ENCODE assay signal across 23 mouse cellular contexts in the genomic region with DNA sequence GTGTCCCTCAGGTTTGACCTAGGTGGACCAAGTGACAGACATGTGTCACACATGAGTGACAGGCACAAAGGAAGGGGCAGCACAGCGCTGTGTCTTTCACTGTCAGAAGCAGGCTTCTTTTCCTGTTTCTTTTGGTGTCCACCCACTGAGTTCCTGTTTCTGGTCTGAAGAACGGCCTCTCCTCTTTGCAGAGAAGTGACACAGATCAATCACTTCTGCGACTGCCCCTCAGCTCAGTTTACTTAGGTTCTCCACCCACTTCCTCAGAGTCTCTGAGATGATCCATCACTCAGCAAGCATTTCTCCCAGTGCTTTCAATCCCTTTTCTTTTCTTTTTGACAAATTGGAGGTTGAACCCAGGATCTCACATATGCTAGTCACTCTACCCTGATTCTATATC. TPM values are rescaled to one million over a fixed set of nuclear protein-coding genes. Genes with fewer than 3 reads are reported as not detected.
DNase-seq lines count a peak whose midpoint lies in the region; ATAC-seq and TF ChIP-seq lines count a peak whose summit lies in the region.
"Had no signal": no experiment of that assay in that cellular context is flagged by ENCODE, and none has a peak within 500 bp of the region (broad histone marks: within the 10 kb centered on the region; RNA-seq: fewer than 3 reads in every experiment).

No protein-coding gene starts in this region.

- H3K27me3 ChIP-seq in small intestine, adult 2 months (ENCODE audit: control insufficient read depth, insufficient read depth, low read length) = no peaks in the 10 kb centered on the region
- no peaks in the 10 kb centered on the region for H3K27me3 ChIP-seq in embryonic facial prominence, embryonic 10.5 days (replicated peaks; ENCODE audit: low read depth, poor library complexity, severe bottlenecking)
- H3K27me3 ChIP-seq: CH12.LX; limb, embryonic 15.5 days; midbrain, embryonic 15.5 days; neural tube, embryonic 12.5 days; Patski had no signal

- peak overlapping the region; percentile 59 for H3K27ac ChIP-seq in small intestine, adult 2 months (ENCODE audit: insufficient read depth, low read depth, low read length)
- H3K27ac ChIP-seq in embryonic facial prominence, embryonic 10.5 days (replicated peaks) = no peak overlapping the region
- H3K27ac ChIP-seq: hindbrain, embryonic 12.5 days; left cerebral cortex, adult 2 months; limb, embryonic 15.5 days; midbrain, embryonic 15.5 days; neural tube, embryonic 12.5 days had no signal

- ATAC-seq in megakaryocyte-erythroid progenitor cell, adult 5-6 weeks (replicated peaks; ENCODE audit: low FRiP score, low TSS enrichment, poor library complexity, severe bottlenecking) = no peak
- ATAC-seq: forebrain, postnatal 0 days; intestine, postnatal 0 days; midbrain, embryonic 15.5 days; Patski had no signal

- H3K36me3 ChIP-seq in small intestine, adult 2 months (ENCODE audit: control insufficient read depth, insufficient read depth, low read length) = no peaks in the 10 kb centered on the region
- no peaks in the 10 kb centered on the region for H3K36me3 ChIP-seq in embryonic facial prominence, embryonic 10.5 days (replicated peaks)
- H3K36me3 ChIP-seq: hindbrain, embryonic 12.5 days; limb, embryonic 15.5 days; midbrain, embryonic 15.5 days; neural tube, embryonic 12.5 days had no signal

- intact Hi-C loops in gastrocnemius, postnatal 36 days (cut with DNase I) = no loop called here

- no peak for TF ChIP-seq CTCF in lung, adult 2 months (IDR thresholded peaks at IDR 0.05; ENCODE audit: insufficient read depth, low read length)
- no peak for TF ChIP-seq CTCF in small intestine, adult 2 months (IDR thresholded peaks at IDR 0.05; ENCODE audit: extremely low read depth, insufficient read length, insufficient replicate concordance, low read depth, low read length)

- TF ChIP-seq POLR2A in lung, adult 2 months (IDR thresholded peaks at IDR 0.05; ENCODE audit: borderline replicate concordance, extremely low read depth, low read depth, low read length) = no peak
- TF ChIP-seq POLR2A in small intestine, adult 2 months (IDR thresholded peaks at IDR 0.05; ENCODE audit: low read depth, low read length) = no peak

- DNase-seq in lung, adult 18-20 months = peak; percentile 39 to 58
- DNase-seq in lung, adult 2 months = no peak
- DNase-seq in induced T-regulatory cell, adult 2 months (ENCODE audit: low read depth) = peak; percentile 49
- peak; percentile 73 for DNase-seq in lung, postnatal 25 days (ENCODE audit: low spot score)
- no peak for DNase-seq in embryonic facial prominence, embryonic 10.5 days (ENCODE audit: low spot score)
- no peak for DNase-seq in gastrocnemius, postnatal 36 days
- DNase-seq: cerebellum, adult 9-10 months; embryo, embryonic 11 days; forebrain, postnatal 0 days; gastrocnemius, postnatal 14 days; kidney, postnatal 4 days; thymus, adult 2 months had no signal

- H3K4me1 ChIP-seq in lung, adult 2 months (ENCODE audit: control insufficient read depth, insufficient read depth, low read length) = peaks cover 17% of the 10 kb centered on the region
- no peaks in the 10 kb centered on the region for H3K4me1 ChIP-seq in small intestine, adult 2 months (ENCODE audit: control insufficient read depth, insufficient read depth, insufficient read length, low read length)
- peaks cover 29% of the 10 kb centered on the region for H3K4me1 ChIP-seq in embryonic facial prominence, embryonic 10.5 days
- H3K4me1 ChIP-seq: midbrain, embryonic 15.5 days; neural tube, embryonic 12.5 days had no signal

- WGBS in lung, adult 2 months = 20% methylated on average over 3 of the region's 3 CpGs
- 56% methylated on average over 3 of the region's 3 CpGs for WGBS in small intestine, adult 2 months
- WGBS in embryonic facial prominence, embryonic 10.5 days = 65% methylated on average over 3 of the region's 3 CpGs

- H3K9me3 ChIP-seq in embryonic facial prominence, embryonic 10.5 days = no peaks in the 10 kb centered on the region
- H3K9me3 ChIP-seq: hindbrain, embryonic 12.5 days; limb, embryonic 15.5 days; midbrain, embryonic 15.5 days; neural tube, embryonic 12.5 days had no signal

- H3K4me3 ChIP-seq in lung, adult 2 months (replicated peaks; ENCODE audit: extremely low read depth, low read depth, low read length) = no peak overlapping the region
- no peak overlapping the region for H3K4me3 ChIP-seq in small intestine, adult 2 months (ENCODE audit: low read depth, low read length)
- no peak overlapping the region for H3K4me3 ChIP-seq in embryonic facial prominence, embryonic 10.5 days
- H3K4me3 ChIP-seq: erythroblast, embryonic 14.5 days; hindbrain, embryonic 12.5 days; left cerebral cortex, adult 2 months; limb, embryonic 15.5 days; midbrain, embryonic 15.5 days; neural tube, embryonic 12.5 days had no signal

RNA-seq across cellular contexts. Expression of gene Dok1, which starts 24.6 kb away (rescaled TPM):
- polyA plus RNA-seq in lung, adult 2 months (2012; rRNA removed) = 12.6 and 15.1 TPM in 2 replicates
- 2.2 and 6.1 TPM in 2 replicates for polyA plus RNA-seq in small intestine, adult 2 months (2012; rRNA removed)
- polyA plus RNA-seq in embryonic facial prominence, embryonic 10.5 days (2016; fragmentation: Nextera tagmentation; extraction: Ambion mirVana) = 11.1 and 12.2 TPM in 2 replicates
- 1 to 10 TPM; 2.4 to 2.5 TPM for total RNA-seq in gastrocnemius, postnatal 36 days (2021)
- 15.0 and 25.0 TPM in 2 replicates for total RNA-seq in megakaryocyte-erythroid progenitor cell, adult 5-6 weeks (2014; fragmentation: Nextera tagmentation)
- 24.2 and 46.1 TPM in 2 replicates for total RNA-seq in megakaryocyte-erythroid progenitor cell, adult 5-6 weeks (2017)

RNA-seq across cellular contexts. Expression of gene Loxl3, which starts 25.3 kb away (rescaled TPM):
- 6.7 and 8.5 TPM in 2 replicates for polyA plus RNA-seq in lung, adult 2 months (2012; rRNA removed)
- 1.4 and 2.5 TPM in 2 replicates for polyA plus RNA-seq in small intestine, adult 2 months (2012; rRNA removed)
- polyA plus RNA-seq in embryonic facial prominence, embryonic 10.5 days (2016; fragmentation: Nextera tagmentation; extraction: Ambion mirVana) = 11.4 and 11.6 TPM in 2 replicates
- total RNA-seq in gastrocnemius, postnatal 36 days (2021) = 1 to 10 TPM; 2.9 to 3.1 TPM
- 0.67 and 8.2 TPM in 2 replicates for total RNA-seq in megakaryocyte-erythroid progenitor cell, adult 5-6 weeks (2014; fragmentation: Nextera tagmentation)
- total RNA-seq in megakaryocyte-erythroid progenitor cell, adult 5-6 weeks (2017) = 0.61 and 0.88 TPM in 2 replicates

RNA-seq across cellular contexts. Expression of gene Aup1, which starts 45.7 kb away (rescaled TPM):
- 389 and 538 TPM in 2 replicates for polyA plus RNA-seq in lung, adult 2 months (2012; rRNA removed)
- polyA plus RNA-seq in small intestine, adult 2 months (2012; rRNA removed) = 392 and 694 TPM in 2 replicates
- 148 and 172 TPM in 2 replicates for polyA plus RNA-seq in embryonic facial prominence, embryonic 10.5 days (2016; fragmentation: Nextera tagmentation; extraction: Ambion mirVana)
- total RNA-seq in gastrocnemius, postnatal 36 days (2021) = 10 to 100 TPM; 82.8 to 88.8 TPM
- total RNA-seq in megakaryocyte-erythroid progenitor cell, adult 5-6 weeks (2014; fragmentation: Nextera tagmentation) = 246 and 368 TPM in 2 replicates
- 115 and 128 TPM in 2 replicates for total RNA-seq in megakaryocyte-erythroid progenitor cell, adult 5-6 weeks (2017)

RNA-seq across cellular contexts. Expression of gene Htra2, which starts 46.4 kb away (rescaled TPM):
- polyA plus RNA-seq in lung, adult 2 months (2012; rRNA removed) = 47.7 and 49.3 TPM in 2 replicates
- polyA plus RNA-seq in small intestine, adult 2 months (2012; rRNA removed) = 15.0 and 24.3 TPM in 2 replicates
- 83.5 and 90.0 TPM in 2 replicates for polyA plus RNA-seq in embryonic facial prominence, embryonic 10.5 days (2016; fragmentation: Nextera tagmentation; extraction: Ambion mirVana)
- total RNA-seq in gastrocnemius, postnatal 36 days (2021) = 10 to 100 TPM; 16.7 to 18.3 TPM
- total RNA-seq in megakaryocyte-erythroid progenitor cell, adult 5-6 weeks (2014; fragmentation: Nextera tagmentation) = 225 and 296 TPM in 2 replicates
- 97.5 and 128 TPM in 2 replicates for total RNA-seq in megakaryocyte-erythroid progenitor cell, adult 5-6 weeks (2017)

RNA-seq across cellular contexts. Expression of gene Dqx1, which starts 49.0 kb away (rescaled TPM):
- 3.6 and 4.3 TPM in 2 replicates for polyA plus RNA-seq in lung, adult 2 months (2012; rRNA removed)
- 22.1 and 48.6 TPM in 2 replicates for polyA plus RNA-seq in small intestine, adult 2 months (2012; rRNA removed)
- 1.8 and 2.8 TPM in 2 replicates for polyA plus RNA-seq in embryonic facial prominence, embryonic 10.5 days (2016; fragmentation: Nextera tagmentation; extraction: Ambion mirVana)
- under 1 TPM; 0.26 to 0.32 TPM for total RNA-seq in gastrocnemius, postnatal 36 days (2021)
- 6.0 and 7.9 TPM in 2 replicates for total RNA-seq in megakaryocyte-erythroid progenitor cell, adult 5-6 weeks (2014; fragmentation: Nextera tagmentation)
- total RNA-seq in megakaryocyte-erythroid progenitor cell, adult 5-6 weeks (2017) = 0.56 and 1.0 TPM in 2 replicates

Comparison
In these comparisons a context has a peak if more than half of its experiments do, and no peak if none do; other contexts are left out.
1. DNase-seq: peak in lung, adult 18-20 months (2 of 2), induced T-regulatory cell, adult 2 months (single experiment) and lung, postnatal 25 days (single experiment); none in lung, adult 2 months (single experiment), embryonic facial prominence, embryonic 10.5 days (single experiment) and gastrocnemius, postnatal 36 days (0 of 2).